Mouse (Mus musculus) heart, adult 2 months (tissue): ENCODE results near the gene Hipk4. TPM values are rescaled to one million over a fixed set of nuclear protein-coding genes. Genes with fewer than 3 reads are reported as not detected.

Experiments
- DNase-seq, 2 experiments: peaks; one replicate each; pipeline ENCODE4 v3.0.0; 2021
- H3K27ac ChIP-seq: fragments of 200-600 bp; 2 replicates; pipeline ENCODE4 v1.8.1; 2022
- H3K27me3 ChIP-seq: fragments of 200-500 bp; 2 replicates; pipeline ENCODE4 v1.6.1; 2012; ENCODE audit warnings: mild to moderate bottlenecking, low read length, inconsistent platforms, mixed read lengths; ENCODE audit not compliant: control insufficient read depth, insufficient read depth
- H3K36me3 ChIP-seq: fragments of 200-500 bp; 2 replicates; pipeline ENCODE4 v1.6.1; 2012; ENCODE audit warnings: low read length, inconsistent platforms; ENCODE audit not compliant: control insufficient read depth, insufficient read depth
- H3K4me1 ChIP-seq: fragments of 200-500 bp; 2 replicates; pipeline ENCODE4 v1.6.1; 2011; ENCODE audit warnings: low read length; ENCODE audit not compliant: control insufficient read depth, insufficient read depth
- H3K4me3 ChIP-seq: fragments of 200-600 bp; 2 replicates; pipeline ENCODE4 v1.8.1; 2022
- H3K79me2 ChIP-seq: fragments of 200-500 bp; replicated peaks from 2 replicates; pipeline ENCODE4 v1.6.1; 2012; ENCODE audit warnings: mild to moderate bottlenecking, inconsistent platforms, low read length, moderate library complexity, mixed read lengths; ENCODE audit not compliant: control insufficient read depth, insufficient read depth
- H3K9ac ChIP-seq: fragments of 200-500 bp; 2 replicates; pipeline ENCODE4 v1.6.1; 2012; ENCODE audit warnings: low read depth, mild to moderate bottlenecking, control low read depth, inconsistent platforms, low read length, mixed read lengths
- CTCF ChIP-seq: fragments of 200-600 bp; IDR thresholded peaks from 2 replicates; pipeline ENCODE4 v1.8.1; 2022; ENCODE audit warnings: antibody characterized with exemption, mild to moderate bottlenecking, moderate library complexity
- EP300 ChIP-seq: fragments of 200-500 bp; IDR thresholded peaks from 2 replicates; pipeline ENCODE4 v1.6.1; 2011; ENCODE audit warnings: low read depth, low read length, control low read depth; ENCODE audit not compliant: insufficient read depth
- POLR2A ChIP-seq: fragments of 200-500 bp; IDR thresholded peaks from 2 replicates; pipeline ENCODE4 v1.6.1; 2011; ENCODE audit warnings: mild to moderate bottlenecking, low read depth, low read length, control low read depth; ENCODE audit not compliant: insufficient read depth
- WGBS: fragments of 180-500 bp; shearing (Covaris S2); methylation state at CpG from one replicate; pipeline ENCODE4 v1.1.7; 2018; 5-methylcytosine and 5-hydroxymethylcytosine counted together
- intact Hi-C: fragments of 180-260 bp; cut with DNase I; formaldehyde crosslinking; loops from one replicate; pipeline ENCODE4 v1.15.1; 2025
- polyA plus RNA-seq: library from polyadenylated mRNA; depleted of rRNA; stranded (reverse); fragments of >200 nt; gene quantifications from 2 replicates; pipeline ENCODE4 v1.2.3, GENCODE M21; 2012
- total RNA-seq, 2 experiments: library from RNA; stranded (reverse); gene quantifications; 2 replicates each; pipeline ENCODE4 v1.2.3; 2021

Gene Hipk4
- total and polyA plus RNA-seq, 3 experiments = 0.10 to 0.21 (median 0.14) TPM

DNA sequence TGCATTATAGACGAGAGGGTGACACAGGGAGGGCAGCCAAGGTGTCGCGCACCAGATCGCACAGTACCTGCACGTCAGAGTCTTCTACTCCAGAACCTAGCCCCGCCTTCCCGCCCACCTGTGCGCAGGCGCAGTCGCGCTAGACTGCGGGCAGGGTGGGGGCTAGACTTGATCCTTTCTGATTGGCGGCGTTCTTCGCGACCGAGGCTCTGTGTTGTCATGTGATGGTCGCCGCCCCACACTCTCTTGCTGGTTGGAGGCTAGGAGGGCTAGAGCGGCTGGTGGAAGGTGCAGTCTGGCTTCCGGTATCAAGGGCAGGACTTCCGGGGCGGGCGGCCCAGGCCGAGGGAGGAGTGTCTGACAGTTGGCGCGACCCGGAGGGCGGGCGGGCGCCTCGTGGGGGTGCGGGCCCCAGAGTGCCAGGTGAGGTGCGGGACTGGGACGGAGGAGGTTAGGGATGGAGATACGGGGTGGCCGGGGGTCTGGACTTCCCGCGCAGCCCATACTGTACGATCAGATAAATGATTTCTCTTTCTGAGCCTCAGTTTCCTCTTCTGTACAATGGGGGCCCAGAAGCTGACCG is 30.0 kb downstream of the Hipk4 start, which contains the start of the genes Pld3 and 2310022A10Rik:
Gene Pld3 (minus strand): TSS at position 288 of the 583 bp plus-strand sequence.
Gene 2310022A10Rik (plus strand): TSS at position 303 of the 583 bp plus-strand sequence.
- DNase-seq = peak; percentile 93 to 96
- Histone ChIP-seq H3K4me1 (no peaks in the 10 kb centered on the region), H3K79me2 (no peaks in the 10 kb centered on the region), H3K9ac (peak within 1 kb of the TSS; percentile 64), H3K27ac (peak within 1 kb of the TSS; percentile 75), H3K36me3 (no peaks in the 10 kb centered on the region), H3K27me3 (no peaks in the 10 kb centered on the region), H3K4me3 (peak within 1 kb of the TSS; percentile 94)
- WGBS = under 1% methylated on average over 40 of the region's 41 CpGs
- TF ChIP-seq CTCF (no peak), POLR2A (peak; percentile 62; the same call in 1 of the 2 replicates), EP300 (peak; percentile 75; the same call in 1 of the 2 replicates)
- intact Hi-C loops = no loop called here

GRCm38 (mm10) chr7:27560291-27560887 is 37.3 kb downstream of the Hipk4 start:
- Histone ChIP-seq H3K4me3 (peak overlapping the region; percentile 35), H3K4me1 (peaks cover 1% of the 10 kb centered on the region; the same call in 1 of the 2 replicates), H3K36me3 (no peaks in the 10 kb centered on the region), H3K79me2 (no peaks in the 10 kb centered on the region; the same call in 1 of the 2 replicates), H3K9ac (peak overlapping the region; percentile 63), H3K27me3 (no peaks in the 10 kb centered on the region), H3K27ac (peak overlapping the region; percentile 89)
- intact Hi-C loops = no loop called here
- DNase-seq = peak; percentile 54 to 73
- 0 out of 2 replicates have a peak, but pooled peaks have one; percentile 28 for TF ChIP-seq EP300
- TF ChIP-seq CTCF = no peak
- TF ChIP-seq POLR2A = peak; percentile 49
- 34% methylated on average over 8 of the region's 8 CpGs for WGBS

- Histone ChIP-seq H3K4me1 (peaks cover 1% of the 10 kb centered on the region; the same call in 1 of the 2 replicates), H3K4me3 (peak overlapping the region; percentile 35), H3K36me3 (no peaks in the 10 kb centered on the region), H3K27ac (peak overlapping the region; percentile 89), H3K27me3 (no peaks in the 10 kb centered on the region), H3K9ac (peak overlapping the region; percentile 11), H3K79me2 (no peaks in the 10 kb centered on the region; the same call in 1 of the 2 replicates)
- 59% methylated on average over 1 of the region's 1 CpGs for WGBS
- intact Hi-C loops = no loop called here
- DNase-seq = no peak
- TF ChIP-seq EP300 (no peak), CTCF (no peak), POLR2A (no peak)
Observed at GRCm38 (mm10) chr7:27560978-27561377, 37.9 kb downstream of the Hipk4 start.

DNA sequence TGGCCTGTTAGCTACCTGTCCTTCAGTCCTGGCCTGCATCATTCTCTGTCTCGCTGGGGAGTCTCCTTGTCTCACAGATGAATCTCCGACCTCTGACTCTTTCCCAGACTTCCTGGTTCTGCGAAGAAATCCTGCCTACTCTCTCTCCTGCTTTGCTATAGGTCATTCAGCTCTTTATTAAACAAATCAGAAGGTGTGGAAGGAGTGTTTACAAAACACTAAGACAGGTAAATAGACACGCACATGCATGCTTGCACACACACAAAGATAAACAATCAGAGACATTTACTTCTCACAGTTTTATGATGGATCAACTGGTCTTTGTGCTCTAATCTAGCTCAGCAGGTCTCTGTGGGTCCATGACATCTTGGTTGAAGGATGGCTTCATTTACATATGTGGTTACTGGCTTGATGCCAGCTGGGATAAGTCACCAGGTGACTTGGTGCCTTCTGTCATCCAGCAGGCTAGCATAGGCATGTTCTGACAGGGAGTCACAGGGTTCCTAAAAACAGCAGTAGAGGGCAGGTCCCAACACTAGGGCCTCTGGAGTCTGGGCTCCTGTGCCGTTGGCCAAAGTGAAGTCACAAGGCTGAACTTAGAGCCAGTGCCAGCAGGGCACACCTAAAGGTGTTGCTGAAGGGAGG is 46.6 kb downstream of the Hipk4 start:
- TF ChIP-seq CTCF (no peak), EP300 (0 out of 2 replicates have a peak, but pooled peaks have one; percentile 15), POLR2A (no peak)
- no peak overlapping the region for H3K9ac ChIP-seq
- 81% methylated on average over 5 of the region's 5 CpGs for WGBS
- H3K4me1 ChIP-seq = no peaks in the 10 kb centered on the region
- H3K4me3 ChIP-seq = no peak overlapping the region
- H3K36me3 ChIP-seq = peaks cover 7% of the 10 kb centered on the region
- peak in 1 of 2 experiments; percentile 48 for DNase-seq
- H3K79me2 ChIP-seq = no peaks in the 10 kb centered on the region
- peak overlapping the region; percentile 11 for H3K27ac ChIP-seq
- intact Hi-C loops = no loop called here
- no peaks in the 10 kb centered on the region for H3K27me3 ChIP-seq

DNA sequence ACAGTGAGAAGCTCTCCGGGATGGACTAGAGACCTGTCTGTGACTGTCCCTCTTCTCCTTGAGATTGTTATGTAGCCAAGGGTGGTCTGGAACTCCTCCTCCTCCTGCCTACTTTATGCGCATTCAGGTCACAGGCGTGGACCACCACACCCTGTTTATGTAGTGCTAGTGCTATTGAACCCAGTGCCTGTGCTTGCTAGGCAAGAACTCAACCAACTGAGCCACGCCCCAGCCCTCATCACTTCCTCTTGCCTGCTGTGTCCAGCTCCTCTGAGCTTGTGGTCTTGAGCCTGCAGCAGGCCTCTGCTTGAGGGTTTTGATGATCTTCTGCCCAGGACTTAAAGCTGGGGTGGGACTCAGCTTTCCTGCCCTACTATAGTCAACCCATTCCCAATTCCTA is 49.1 kb downstream of the Hipk4 start:
- intact Hi-C loops = no loop called here
- Histone ChIP-seq H3K27ac (no peak overlapping the region), H3K79me2 (no peaks in the 10 kb centered on the region), H3K36me3 (peaks cover 7% of the 10 kb centered on the region), H3K4me1 (no peaks in the 10 kb centered on the region; the same call in 1 of the 2 replicates), H3K9ac (no peak overlapping the region), H3K4me3 (no peak overlapping the region), H3K27me3 (no peaks in the 10 kb centered on the region)
- 90% methylated on average over 4 of the region's 4 CpGs for WGBS
- no peak for TF ChIP-seq CTCF
- no peak for TF ChIP-seq POLR2A
- TF ChIP-seq EP300 = no peak
- DNase-seq = no peak
